Mouse (Mus musculus): ENCODE measurements around the gene Flvcr2.

The Flvcr2 gene

GRCm38 (mm10) chr12:85795551-85795950 lies 49.2 kb downstream of the Flvcr2 start:
- DNase-seq, result peak in 1 of 2 experiments; percentile 26

GRCm38 (mm10) chr12:85800031-85800430 lies 53.7 kb downstream of the Flvcr2 start:
- peak in 1 of 2 experiments; percentile 13 for DNase-seq

- no peak for DNase-seq
Measured at GRCm38 (mm10) chr12:85809726-85810125, 63.4 kb downstream of the Flvcr2 start.

GRCm38 (mm10) chr12:85810959-85811358 lies 64.6 kb downstream of the Flvcr2 start:
- DNase-seq, result no peak

- no peak for DNase-seq
Measured at GRCm38 (mm10) chr12:85811676-85812075, 65.3 kb downstream of the Flvcr2 start.

- no peak for DNase-seq
Measured at GRCm38 (mm10) chr12:85813599-85813998, 67.3 kb downstream of the Flvcr2 start.

GRCm38 (mm10) chr12:85822051-85822450 lies 75.7 kb downstream of the Flvcr2 start:
- DNase-seq, result no peak

GRCm38 (mm10) chr12:85824438-85825264 lies 78.3 kb downstream of the Flvcr2 start, which contains the start of the genes Erg28 and Ttll5:
Erg28 (minus strand) TSS chr12:85824550.
Ttll5 (plus strand) TSS chr12:85824659.
- peak; percentile 97 to 99 for DNase-seq

- no peak for DNase-seq
Measured at GRCm38 (mm10) chr12:85825361-85825760, 79.0 kb downstream of the Flvcr2 start.

- DNase-seq, result no peak
Measured at GRCm38 (mm10) chr12:85825822-85826221, 79.5 kb downstream of the Flvcr2 start.

GRCm38 (mm10) chr12:85828856-85829255 lies 82.5 kb downstream of the Flvcr2 start:
- DNase-seq, result no peak

- DNase-seq, result no peak
Measured at GRCm38 (mm10) chr12:85829866-85830265, 83.5 kb downstream of the Flvcr2 start.

- peak; percentile 27 to 53 for DNase-seq
Measured at GRCm38 (mm10) chr12:85830691-85831090, 84.4 kb downstream of the Flvcr2 start.

- no peak for DNase-seq
Measured at GRCm38 (mm10) chr12:85834543-85834942, 88.2 kb downstream of the Flvcr2 start.

GRCm38 (mm10) chr12:85837765-85838164 lies 91.4 kb downstream of the Flvcr2 start:
- DNase-seq, result no peak

GRCm38 (mm10) chr12:85839371-85840000 lies 93.1 kb downstream of the Flvcr2 start:
- DNase-seq, result no peak

- peak in 1 of 2 experiments; percentile 37 for DNase-seq
Measured at GRCm38 (mm10) chr12:85848164-85848958, 102.0 kb downstream of the Flvcr2 start.

GRCm38 (mm10) chr12:85850661-85851060 lies 104.3 kb downstream of the Flvcr2 start:
- DNase-seq, result no peak

- no peak for DNase-seq
Measured at GRCm38 (mm10) chr12:85853836-85854235, 107.5 kb downstream of the Flvcr2 start.

GRCm38 (mm10) chr12:85854271-85854670 lies 107.9 kb downstream of the Flvcr2 start:
- no peak for DNase-seq

GRCm38 (mm10) chr12:85857300-85857699 lies 111.0 kb downstream of the Flvcr2 start:
- DNase-seq, result no peak

- DNase-seq, result no peak
Measured at GRCm38 (mm10) chr12:85859111-85859510, 112.8 kb downstream of the Flvcr2 start.

Measured in cerebellum, postnatal 25 days (tissue).